Mouse (Mus musculus): ENCODE measurements at regions not wholly inside any gene's neighbourhood (a gene's known extent, or its start where the extent isn't known, plus 50 kb on each side); places are given as distances from the start of the nearest gene placed in this dataset.

- H3K4me1 ChIP-seq (ENCODE audit: control insufficient read depth, insufficient read depth, low read length): no peaks in the 10 kb centered on the region
- H3K4me3 ChIP-seq (ENCODE audit: control insufficient read depth, low read depth, low read length): no peak overlapping the region
- TF ChIP-seq POLR2A (IDR thresholded peaks at IDR 0.05; ENCODE audit: control insufficient read depth, low read depth, low read length): no peak
- no peak for TF ChIP-seq CTCF (IDR thresholded peaks at IDR 0.05; ENCODE audit: control insufficient read depth, insufficient read depth, insufficient replicate concordance, low read depth, low read length)
- no peaks in the 10 kb centered on the region for H3K27me3 ChIP-seq (ENCODE audit: control insufficient read depth, insufficient read depth, low read length)
- no peak overlapping the region for H3K27ac ChIP-seq (ENCODE audit: control insufficient read depth, insufficient read depth, low read depth, low read length)
- no peaks in the 10 kb centered on the region for H3K36me3 ChIP-seq (ENCODE audit: control insufficient read depth, insufficient read depth, low read length)
Measured at GRCm38 (mm10) chr12:118637214-118637613, 208.9 kb upstream of the Sp8 start.

DNA sequence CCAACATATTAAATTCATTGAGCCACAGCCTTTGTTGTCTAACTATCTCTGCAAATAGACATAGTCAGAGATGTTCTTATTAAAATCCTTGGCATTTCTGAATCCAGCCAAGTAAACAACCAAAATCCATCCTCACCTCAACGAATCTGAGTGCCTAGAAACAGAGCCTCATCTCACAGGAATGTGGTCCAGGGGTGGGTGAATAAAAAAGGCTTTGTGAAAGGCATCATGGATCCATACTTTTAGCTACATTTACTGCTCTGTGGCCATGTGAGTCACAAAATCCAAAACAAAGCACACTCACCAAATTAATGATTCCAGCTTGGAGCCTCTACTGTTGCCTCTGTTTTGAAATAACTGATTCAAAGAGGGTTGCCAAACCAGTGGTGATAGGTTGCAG, 210.7 kb upstream of the Sp8 start:
- H3K4me1 ChIP-seq (ENCODE audit: control insufficient read depth, insufficient read depth, low read length): no peaks in the 10 kb centered on the region
- TF ChIP-seq CTCF (IDR thresholded peaks at IDR 0.05; ENCODE audit: control insufficient read depth, insufficient read depth, insufficient replicate concordance, low read depth, low read length): no peak
- TF ChIP-seq POLR2A (IDR thresholded peaks at IDR 0.05; ENCODE audit: control insufficient read depth, low read depth, low read length): no peak
- H3K4me3 ChIP-seq (ENCODE audit: control insufficient read depth, low read depth, low read length): no peak overlapping the region
- H3K27ac ChIP-seq (ENCODE audit: control insufficient read depth, insufficient read depth, low read depth, low read length): no peak overlapping the region
- H3K36me3 ChIP-seq (ENCODE audit: control insufficient read depth, insufficient read depth, low read length): no peaks in the 10 kb centered on the region
- no peaks in the 10 kb centered on the region for H3K27me3 ChIP-seq (ENCODE audit: control insufficient read depth, insufficient read depth, low read length)

GRCm38 (mm10) chr12:118630373-118630772, 215.8 kb upstream of the Sp8 start:
- Histone ChIP-seq H3K27ac (ENCODE audit: control insufficient read depth, insufficient read depth, low read depth, low read length) (no peak overlapping the region), H3K4me3 (ENCODE audit: control insufficient read depth, low read depth, low read length) (no peak overlapping the region), H3K4me1 (ENCODE audit: control insufficient read depth, insufficient read depth, low read length) (no peaks in the 10 kb centered on the region), H3K27me3 (ENCODE audit: control insufficient read depth, insufficient read depth, low read length) (no peaks in the 10 kb centered on the region), H3K36me3 (ENCODE audit: control insufficient read depth, insufficient read depth, low read length) (no peaks in the 10 kb centered on the region)
- no peak for TF ChIP-seq CTCF (IDR thresholded peaks at IDR 0.05; ENCODE audit: control insufficient read depth, insufficient read depth, insufficient replicate concordance, low read depth, low read length)
- TF ChIP-seq POLR2A (IDR thresholded peaks at IDR 0.05; ENCODE audit: control insufficient read depth, low read depth, low read length): no peak

GRCm38 (mm10) chr12:118621697-118622485, 224.2 kb upstream of the Sp8 start:
- no peaks in the 10 kb centered on the region for H3K36me3 ChIP-seq (ENCODE audit: control insufficient read depth, insufficient read depth, low read length)
- no peaks in the 10 kb centered on the region for H3K27me3 ChIP-seq (ENCODE audit: control insufficient read depth, insufficient read depth, low read length)
- H3K4me3 ChIP-seq (ENCODE audit: control insufficient read depth, low read depth, low read length): no peak overlapping the region
- no peaks in the 10 kb centered on the region for H3K4me1 ChIP-seq (ENCODE audit: control insufficient read depth, insufficient read depth, low read length)
- TF ChIP-seq POLR2A (IDR thresholded peaks at IDR 0.05; ENCODE audit: control insufficient read depth, low read depth, low read length) (no peak), CTCF (IDR thresholded peaks at IDR 0.05; ENCODE audit: control insufficient read depth, insufficient read depth, insufficient replicate concordance, low read depth, low read length) (no peak)
- H3K27ac ChIP-seq (ENCODE audit: control insufficient read depth, insufficient read depth, low read depth, low read length): no peak overlapping the region

DNA sequence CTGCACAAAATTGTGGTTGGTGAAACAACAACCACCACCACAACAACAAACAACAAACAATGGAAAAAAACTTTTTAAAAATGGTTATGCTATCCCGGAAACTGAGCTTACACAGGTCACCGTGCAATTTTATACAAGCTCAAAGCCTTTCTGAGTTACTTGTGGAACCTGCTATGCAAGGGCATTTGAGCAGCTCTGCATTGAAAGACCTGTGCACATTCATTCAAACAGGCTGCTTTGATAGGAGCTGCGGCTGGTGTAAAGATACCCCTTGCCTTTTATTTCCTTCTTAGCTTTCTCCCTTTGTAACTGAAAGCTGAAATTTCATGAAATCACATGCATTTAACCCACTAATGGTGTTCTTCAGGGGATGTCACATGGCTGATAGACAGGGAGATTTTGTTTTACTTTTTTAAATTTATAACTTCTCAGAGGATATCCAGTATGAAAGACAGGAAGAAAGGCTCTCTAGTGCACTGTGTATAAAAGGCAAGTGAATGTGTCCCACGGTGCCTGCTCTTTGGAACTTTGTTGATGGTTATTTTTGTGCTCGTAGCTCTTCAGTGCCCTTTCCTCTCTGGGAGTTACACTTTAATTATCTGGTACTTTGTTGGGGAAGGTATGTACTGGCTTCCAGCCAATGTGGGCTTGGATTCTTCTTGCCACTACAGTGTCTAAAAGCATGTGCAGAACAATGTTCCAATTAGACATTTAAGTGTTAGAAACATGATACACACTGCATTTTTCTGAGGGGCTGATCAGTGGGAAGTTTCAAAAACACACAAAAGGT, 225.1 kb upstream of the Sp8 start:
- Histone ChIP-seq H3K4me1 (ENCODE audit: control insufficient read depth, insufficient read depth, low read length) (no peaks in the 10 kb centered on the region), H3K27ac (ENCODE audit: control insufficient read depth, insufficient read depth, low read depth, low read length) (no peak overlapping the region), H3K4me3 (ENCODE audit: control insufficient read depth, low read depth, low read length) (no peak overlapping the region), H3K36me3 (ENCODE audit: control insufficient read depth, insufficient read depth, low read length) (no peaks in the 10 kb centered on the region), H3K27me3 (ENCODE audit: control insufficient read depth, insufficient read depth, low read length) (no peaks in the 10 kb centered on the region)
- no peak for TF ChIP-seq CTCF (IDR thresholded peaks at IDR 0.05; ENCODE audit: control insufficient read depth, insufficient read depth, insufficient replicate concordance, low read depth, low read length)
- TF ChIP-seq POLR2A (IDR thresholded peaks at IDR 0.05; ENCODE audit: control insufficient read depth, low read depth, low read length): no peak

DNA sequence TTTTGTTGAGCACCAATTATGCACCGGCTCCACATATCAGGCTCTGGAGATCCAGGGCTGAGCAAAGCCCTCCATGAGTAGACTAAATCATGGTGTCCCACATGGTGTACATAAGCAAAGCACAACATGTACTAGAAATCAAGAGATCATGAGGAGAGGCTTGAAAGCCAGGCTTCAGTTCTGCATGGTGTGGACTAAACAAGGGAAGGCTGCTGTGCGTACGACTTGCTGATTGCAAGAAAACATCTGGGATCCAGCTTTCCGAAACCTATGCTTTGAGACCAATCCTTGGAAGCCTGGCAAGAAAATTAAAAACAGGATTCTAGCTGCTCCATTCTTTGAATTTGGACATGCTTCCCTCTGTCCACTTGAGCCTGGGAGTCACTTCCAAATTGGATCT, 249.1 kb upstream of the Sp8 start:
- no peak overlapping the region for H3K27ac ChIP-seq (ENCODE audit: control insufficient read depth, insufficient read depth, low read depth, low read length)
- TF ChIP-seq CTCF (IDR thresholded peaks at IDR 0.05; ENCODE audit: control insufficient read depth, insufficient read depth, insufficient replicate concordance, low read depth, low read length) (no peak), POLR2A (IDR thresholded peaks at IDR 0.05; ENCODE audit: control insufficient read depth, low read depth, low read length) (no peak)
- H3K36me3 ChIP-seq (ENCODE audit: control insufficient read depth, insufficient read depth, low read length): no peaks in the 10 kb centered on the region
- no peaks in the 10 kb centered on the region for H3K27me3 ChIP-seq (ENCODE audit: control insufficient read depth, insufficient read depth, low read length)
- no peak overlapping the region for H3K4me3 ChIP-seq (ENCODE audit: control insufficient read depth, low read depth, low read length)
- no peaks in the 10 kb centered on the region; the same call in 1 of the 2 replicates for H3K4me1 ChIP-seq (ENCODE audit: control insufficient read depth, insufficient read depth, low read length)

- Histone ChIP-seq H3K27me3 (ENCODE audit: control insufficient read depth, insufficient read depth, low read length) (no peaks in the 10 kb centered on the region), H3K4me3 (ENCODE audit: control insufficient read depth, low read depth, low read length) (no peak overlapping the region), H3K36me3 (ENCODE audit: control insufficient read depth, insufficient read depth, low read length) (no peaks in the 10 kb centered on the region), H3K27ac (ENCODE audit: control insufficient read depth, insufficient read depth, low read depth, low read length) (no peak overlapping the region), H3K4me1 (ENCODE audit: control insufficient read depth, insufficient read depth, low read length) (no peaks in the 10 kb centered on the region; the same call in 1 of the 2 replicates)
- TF ChIP-seq CTCF (IDR thresholded peaks at IDR 0.05; ENCODE audit: control insufficient read depth, insufficient read depth, insufficient replicate concordance, low read depth, low read length): no peak
- TF ChIP-seq POLR2A (IDR thresholded peaks at IDR 0.05; ENCODE audit: control insufficient read depth, low read depth, low read length): no peak
Measured at GRCm38 (mm10) chr12:118594781-118595574, 251.2 kb upstream of the Sp8 start.

Measured in testis, adult 2 months (tissue).